Mouse (Mus musculus): Measurements from ENCODE around the gene Zcchc3.

Gene Zcchc3

GRCm38 (mm10) chr2:152363245-152364147 is 51.3 kb downstream of the Zcchc3 start:
- DNase-seq (ENCODE audit: low spot score in 2 of 2) = peak; percentile 53 to 74

Data from urinary bladder, postnatal 36 days (tissue).